Mouse (Mus musculus): ENCODE results near the gene Vcp. TPM values are rescaled to one million over a fixed set of nuclear protein-coding genes. Genes with fewer than 3 reads are reported as not detected.
A peak's percentile ranks its signal among the peaks of the same experiment; 100 is the strongest.
"Not testable (repeated sequence)": the region's sequence is repeated elsewhere in the genome, so short reads cannot be mapped to it uniquely, and the experiment has no call there.

Vcp gene
- polyA plus RNA-seq, 1 experiment from 2014 or later = 501 TPM

DNA sequence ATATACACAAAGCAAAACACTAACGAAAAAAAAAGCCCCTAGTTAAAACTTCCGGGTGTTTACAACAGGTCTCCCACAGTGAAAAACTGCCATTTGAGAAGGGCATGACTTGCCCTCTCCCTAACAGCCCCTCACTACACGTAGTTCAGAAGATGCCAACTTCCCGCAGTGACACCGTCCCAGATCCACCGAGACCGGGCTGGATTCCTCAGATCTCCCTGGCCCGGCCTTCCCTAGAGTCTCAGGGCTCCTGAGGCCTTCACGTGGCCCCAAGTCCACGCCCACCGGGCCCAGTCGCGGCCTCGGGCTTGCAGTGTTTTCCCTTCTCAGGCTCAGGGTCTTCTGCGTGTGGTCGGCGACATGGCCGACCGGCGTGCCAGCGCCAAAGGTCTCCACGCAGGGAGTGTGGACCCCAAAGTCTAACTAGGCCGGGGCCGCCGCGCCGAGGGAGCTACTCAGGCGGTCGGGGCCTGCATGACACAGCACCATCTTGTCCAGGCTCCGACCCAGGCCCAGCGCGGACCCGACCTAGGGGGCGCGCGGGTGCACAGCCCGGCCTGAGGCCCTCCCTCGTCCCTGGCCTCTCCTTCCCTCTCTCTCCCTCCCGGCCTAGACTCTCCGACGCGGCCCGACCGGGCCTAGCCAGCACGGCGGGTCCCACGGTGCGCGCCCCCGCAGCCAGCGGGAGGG is 711 bp downstream of the Vcp start:
- Histone ChIP-seq H3K27ac (peak overlapping the region; percentile 95), H3K9ac (peak overlapping the region; percentile 90), H3K27me3 (replicated peaks) (no peaks in the 10 kb centered on the region), H3K4me2 (peak overlapping the region; percentile 63), H3K4me1 (peaks cover 27% of the 10 kb centered on the region), H3K4me3 (peak overlapping the region; percentile 88), H3K36me3 (replicated peaks) (peaks cover under 1% of the 10 kb centered on the region), H3K9me3 (no peaks in the 10 kb centered on the region)
- peak; percentile 83 for ATAC-seq (replicated peaks)
- WGBS = under 1% methylated on average over 51 of the region's 51 CpGs

GRCm38 (mm10) chr4:42998022-42998421 is 2.3 kb downstream of the Vcp start:
- no peak for ATAC-seq (replicated peaks)
- H3K9ac ChIP-seq = peak overlapping the region; percentile 23; the same call in 1 of the 2 replicates
- 64% methylated on average over 2 of the region's 2 CpGs for WGBS
- no peaks in the 10 kb centered on the region for H3K9me3 ChIP-seq
- H3K4me2 ChIP-seq = peak overlapping the region; percentile 63
- H3K36me3 ChIP-seq (replicated peaks) = peaks cover 16% of the 10 kb centered on the region
- peak overlapping the region; percentile 88 for H3K4me3 ChIP-seq
- no peaks in the 10 kb centered on the region for H3K27me3 ChIP-seq (replicated peaks)
- H3K4me1 ChIP-seq = peaks cover 27% of the 10 kb centered on the region
- no peak overlapping the region for H3K27ac ChIP-seq

- peaks cover 92% of the 10 kb centered on the region for H3K36me3 ChIP-seq (replicated peaks)
- H3K9ac ChIP-seq = no peak overlapping the region
- no peaks in the 10 kb centered on the region for H3K9me3 ChIP-seq
- no peak overlapping the region for H3K4me3 ChIP-seq
- H3K27me3 ChIP-seq (replicated peaks) = no peaks in the 10 kb centered on the region
- no peaks in the 10 kb centered on the region for H3K4me1 ChIP-seq
- no peak overlapping the region for H3K27ac ChIP-seq
- WGBS = 85% methylated on average over 1 of the region's 1 CpGs
- ATAC-seq (replicated peaks) = no peak
- no peak overlapping the region for H3K4me2 ChIP-seq
These were observed 12.0 kb downstream of the Vcp start for GRCm38 (mm10) chr4:42988296-42988695.

GRCm38 (mm10) chr4:42980467-42980866 is 19.8 kb downstream of the Vcp start:
- H3K4me3 ChIP-seq; H3K27ac ChIP-seq; H3K27me3 ChIP-seq (replicated peaks); H3K9ac ChIP-seq; ATAC-seq (replicated peaks); H3K9me3 ChIP-seq; H3K4me2 ChIP-seq; H3K4me1 ChIP-seq: not testable (repeated sequence)
- WGBS = 84% methylated on average over 8 of the region's 8 CpGs
- H3K36me3 ChIP-seq (replicated peaks) = peaks cover 43% of the 10 kb centered on the region

DNA sequence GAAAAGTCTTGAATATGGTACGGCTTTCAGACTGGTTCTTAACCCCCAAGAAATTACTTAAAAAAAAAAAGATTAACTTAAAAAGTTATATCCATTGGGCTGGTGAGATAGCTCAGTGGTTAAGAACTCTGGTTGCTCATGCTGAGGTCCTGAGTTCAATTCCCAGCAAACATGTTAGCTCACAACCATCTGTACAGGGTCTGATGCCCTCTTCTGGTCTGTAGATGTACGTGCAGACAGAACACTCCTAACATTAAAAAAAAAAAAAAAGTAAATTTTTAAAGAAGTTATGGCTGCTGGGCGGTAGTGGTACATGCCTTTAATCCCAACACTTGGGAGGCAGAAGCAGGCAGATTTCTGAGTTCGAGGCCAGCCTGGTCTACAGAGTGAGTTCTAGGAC is 22.2 kb downstream of the Vcp start:
- Histone ChIP-seq H3K27me3 (replicated peaks) (no peaks in the 10 kb centered on the region), H3K4me3 (no peak overlapping the region), H3K9me3 (no peaks in the 10 kb centered on the region), H3K36me3 (replicated peaks) (peaks cover 21% of the 10 kb centered on the region), H3K4me1 (no peaks in the 10 kb centered on the region), H3K9ac (no peak overlapping the region), H3K4me2 (no peak overlapping the region), H3K27ac (no peak overlapping the region)
- ATAC-seq (replicated peaks) = no peak
- WGBS = 92% methylated on average over 4 of the region's 4 CpGs

- 87% methylated on average over 5 of the region's 5 CpGs for WGBS
- Histone ChIP-seq H3K4me1 (no peaks in the 10 kb centered on the region), H3K4me2 (no peak overlapping the region), H3K9me3 (no peaks in the 10 kb centered on the region), H3K27me3 (replicated peaks) (no peaks in the 10 kb centered on the region), H3K9ac (no peak overlapping the region), H3K4me3 (no peak overlapping the region), H3K36me3 (replicated peaks) (peaks cover 12% of the 10 kb centered on the region), H3K27ac (no peak overlapping the region)
- no peak for ATAC-seq (replicated peaks)
These were observed 26.4 kb downstream of the Vcp start for GRCm38 (mm10) chr4:42973868-42974267.

DNA sequence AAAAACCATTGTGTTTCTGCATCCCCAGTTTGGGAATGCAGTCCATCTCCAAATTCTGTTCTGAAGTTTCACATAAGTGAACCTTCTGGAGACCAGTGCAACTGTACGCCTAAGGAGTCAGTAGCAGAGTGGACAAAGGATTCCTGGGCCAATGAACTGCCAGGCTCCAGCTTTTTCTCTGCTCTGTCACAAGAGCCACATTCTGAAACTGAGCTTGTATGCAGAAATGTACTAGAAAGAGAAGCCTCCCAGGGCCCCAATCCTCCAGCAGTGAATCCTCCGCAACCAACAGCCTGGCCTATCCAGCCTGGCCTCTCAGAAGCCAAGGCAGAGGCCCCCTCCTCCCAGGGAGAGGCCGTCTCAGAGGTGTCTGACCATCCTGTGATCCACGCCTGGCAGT is 27.4 kb downstream of the Vcp start:
- Histone ChIP-seq H3K4me1 (no peaks in the 10 kb centered on the region), H3K4me2 (no peak overlapping the region), H3K4me3 (no peak overlapping the region), H3K36me3 (replicated peaks) (peaks cover 5% of the 10 kb centered on the region; the same call in 1 of the 2 replicates), H3K27ac (no peak overlapping the region), H3K9ac (no peak overlapping the region), H3K9me3 (no peaks in the 10 kb centered on the region), H3K27me3 (replicated peaks) (no peaks in the 10 kb centered on the region)
- ATAC-seq (replicated peaks) = no peak
- WGBS = 70% methylated on average over 4 of the region's 4 CpGs

DNA sequence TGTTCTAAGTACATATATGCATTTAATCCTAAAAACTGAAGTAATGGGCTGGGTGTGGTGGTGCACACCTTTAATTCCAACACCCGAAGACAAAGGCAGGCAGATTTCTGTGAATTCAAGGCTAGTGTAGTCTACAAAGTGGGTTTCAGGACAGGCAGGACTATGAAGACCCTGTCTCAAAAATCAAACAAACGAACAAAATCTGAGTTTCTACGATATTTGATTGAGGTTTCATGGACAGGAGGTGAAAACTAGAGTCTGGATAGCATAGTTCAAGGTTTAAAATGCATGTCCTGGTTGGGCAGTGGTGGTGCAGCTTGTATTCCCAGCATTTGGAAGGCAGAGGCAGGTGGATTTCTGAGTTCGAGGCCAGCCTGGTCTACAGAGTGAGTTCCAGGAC is 31.0 kb downstream of the Vcp start, which contains the start of gene 1700022I11Rik:
Gene 1700022I11Rik (plus strand): TSS at position 301 of the 400 bp plus-strand sequence.
- Histone ChIP-seq H3K27ac (no peak within 1 kb of the TSS), H3K4me3 (no peak within 1 kb of the TSS), H3K4me2 (no peak within 1 kb of the TSS), H3K9me3 (no peaks in the 10 kb centered on the region), H3K36me3 (replicated peaks) (no peaks in the 10 kb centered on the region), H3K4me1 (peaks cover 8% of the 10 kb centered on the region; the same call in 1 of the 2 replicates), H3K9ac (no peak within 1 kb of the TSS), H3K27me3 (replicated peaks) (no peaks in the 10 kb centered on the region)
- 91% methylated on average over 4 of the region's 4 CpGs for WGBS
- ATAC-seq (replicated peaks) = no peak

GRCm38 (mm10) chr4:42965039-42965719 is 35.1 kb downstream of the Vcp start:
- Histone ChIP-seq H3K9me3 (no peaks in the 10 kb centered on the region), H3K4me1 (peaks cover 8% of the 10 kb centered on the region; the same call in 1 of the 2 replicates), H3K4me3 (no peak overlapping the region), H3K9ac (0 out of 2 replicates have a peak overlapping the region, but pooled peaks have one; percentile 8), H3K4me2 (peak overlapping the region; percentile 25; the same call in 1 of the 2 replicates), H3K27me3 (replicated peaks) (no peaks in the 10 kb centered on the region), H3K36me3 (replicated peaks) (no peaks in the 10 kb centered on the region), H3K27ac (no peak overlapping the region)
- peak; percentile 44; the same call in 1 of the 2 replicates for ATAC-seq (replicated peaks)
- 15% methylated on average over 12 of the region's 12 CpGs for WGBS

DNA sequence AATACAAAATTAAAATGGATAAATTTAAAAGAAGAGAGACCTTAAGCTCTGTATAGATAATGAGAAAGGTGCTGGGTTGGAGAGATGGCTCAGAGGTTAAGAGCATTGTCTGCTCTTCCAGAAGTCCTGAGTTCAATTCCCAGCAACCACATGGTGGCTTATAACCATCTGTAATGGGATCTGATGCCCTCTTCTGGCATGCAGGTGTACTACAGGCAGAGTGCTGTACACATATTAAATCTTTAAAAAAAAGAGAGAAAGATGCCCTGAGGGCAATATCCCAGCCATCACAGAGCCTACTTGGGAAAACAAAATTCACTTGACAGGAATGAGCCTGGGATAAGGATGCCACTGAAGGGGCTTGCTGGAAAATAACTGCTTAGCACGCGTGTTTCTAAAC is 36.8 kb downstream of the Vcp start:
- Histone ChIP-seq H3K9me3 (no peaks in the 10 kb centered on the region), H3K4me2 (no peak overlapping the region), H3K27ac (no peak overlapping the region), H3K27me3 (replicated peaks) (no peaks in the 10 kb centered on the region), H3K4me1 (peaks cover 8% of the 10 kb centered on the region; the same call in 1 of the 2 replicates), H3K36me3 (replicated peaks) (no peaks in the 10 kb centered on the region), H3K9ac (no peak overlapping the region), H3K4me3 (no peak overlapping the region)
- WGBS = 91% methylated on average over 2 of the region's 2 CpGs
- ATAC-seq (replicated peaks) = no peak

- 34% methylated on average over 4 of the region's 4 CpGs for WGBS
These were observed 38.7 kb downstream of the Vcp start for GRCm38 (mm10) chr4:42961592-42961991.

GRCm38 (mm10) chr4:42959382-42959781 is 40.9 kb downstream of the Vcp start:
- ATAC-seq (replicated peaks) = no peak
- Histone ChIP-seq H3K27me3 (replicated peaks) (no peaks in the 10 kb centered on the region), H3K4me1 (peaks cover 10% of the 10 kb centered on the region), H3K4me3 (no peak overlapping the region), H3K9ac (no peak overlapping the region), H3K4me2 (no peak overlapping the region), H3K36me3 (replicated peaks) (peaks cover 27% of the 10 kb centered on the region), H3K27ac (no peak overlapping the region), H3K9me3 (no peaks in the 10 kb centered on the region)
- 72% methylated on average over 4 of the region's 4 CpGs for WGBS

More at GRCm38 (mm10) chr4:42961592-42961991, 38.7 kb downstream of the Vcp start:
- Histone ChIP-seq H3K27ac (no peak overlapping the region), H3K4me3 (no peak overlapping the region), H3K9me3 (no peaks in the 10 kb centered on the region), H3K27me3 (replicated peaks) (no peaks in the 10 kb centered on the region), H3K4me2 (no peak overlapping the region), H3K9ac (no peak overlapping the region), H3K4me1 (peaks cover 8% of the 10 kb centered on the region; the same call in 1 of the 2 replicates), H3K36me3 (replicated peaks) (peaks cover 18% of the 10 kb centered on the region)
- no peak for ATAC-seq (replicated peaks)
